Mouse (Mus musculus): Measurements from ENCODE around the gene Mkrn2os. TPM values are rescaled to one million over a fixed set of nuclear protein-coding genes. Genes with fewer than 3 reads are reported as not detected.

The Mkrn2os gene
- polyA plus RNA-seq (2017; shearing (Covaris generic)) = 0.50 TPM

DNA sequence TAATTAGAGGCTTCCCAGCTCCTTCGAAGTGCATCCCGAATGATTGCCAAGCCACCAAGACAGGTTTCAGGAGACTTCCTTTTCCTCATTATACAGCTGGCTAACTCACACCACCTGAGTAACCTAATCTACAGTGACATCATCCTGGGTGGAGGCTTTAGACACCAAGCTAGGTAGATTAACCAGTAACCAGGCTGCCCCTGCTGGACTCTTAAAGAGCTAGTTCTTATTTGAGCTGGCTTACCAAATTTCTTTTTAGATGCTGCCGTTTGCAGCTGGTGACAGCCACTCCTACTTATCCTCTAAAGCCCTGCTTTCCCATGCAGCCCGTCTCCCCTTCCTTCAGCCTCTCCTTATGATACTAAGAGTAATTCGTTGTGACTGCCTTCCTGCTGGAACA is at the start of gene Mkrn2os:
Gene Mkrn2os, minus strand, starts transcription at position 119 of the 400 bp plus-strand sequence.

DNA sequence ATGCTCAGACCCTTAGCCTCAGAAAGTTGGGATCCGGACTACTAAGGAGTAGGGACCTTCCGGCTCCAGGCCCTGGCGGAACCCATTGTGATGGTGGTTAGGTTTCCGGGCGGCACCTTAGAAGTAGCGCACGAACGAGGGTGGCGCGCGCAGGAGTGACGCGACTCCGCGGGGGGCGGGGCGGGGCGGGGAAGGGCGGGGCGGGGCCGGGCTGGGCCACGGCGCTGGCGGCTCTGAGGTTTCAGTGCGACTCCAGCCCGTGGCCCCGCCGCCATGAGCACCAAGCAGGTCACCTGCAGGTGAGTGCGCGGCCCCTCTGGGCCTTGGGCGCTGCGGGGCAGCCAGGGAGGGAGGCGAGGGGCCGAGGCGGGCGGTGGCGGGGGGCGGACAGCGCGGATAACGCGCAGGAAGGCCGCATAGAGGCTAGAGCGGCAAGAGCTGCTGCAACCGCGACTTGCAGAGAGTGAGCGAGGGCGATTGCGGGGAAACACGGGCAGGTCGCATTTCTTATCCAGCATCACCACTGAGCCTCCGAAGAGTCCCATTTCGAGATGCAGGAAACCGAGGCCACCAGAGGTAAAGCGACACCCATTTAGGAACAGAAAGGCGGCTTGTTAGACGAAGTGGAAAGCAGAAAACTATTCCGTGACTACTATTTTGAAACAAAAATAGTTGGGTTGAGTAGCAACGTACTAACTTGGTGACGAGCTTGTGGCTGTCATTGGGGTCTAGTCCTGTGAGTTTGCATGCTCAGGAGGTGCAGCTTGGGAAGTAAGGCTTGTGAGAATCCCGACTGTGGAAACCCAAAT is 9.5 kb upstream of the Mkrn2os start, which contains the start of gene Mkrn2:
Gene Mkrn2, plus strand, starts transcription at position 188 of the 809 bp plus-strand sequence.

DNA sequence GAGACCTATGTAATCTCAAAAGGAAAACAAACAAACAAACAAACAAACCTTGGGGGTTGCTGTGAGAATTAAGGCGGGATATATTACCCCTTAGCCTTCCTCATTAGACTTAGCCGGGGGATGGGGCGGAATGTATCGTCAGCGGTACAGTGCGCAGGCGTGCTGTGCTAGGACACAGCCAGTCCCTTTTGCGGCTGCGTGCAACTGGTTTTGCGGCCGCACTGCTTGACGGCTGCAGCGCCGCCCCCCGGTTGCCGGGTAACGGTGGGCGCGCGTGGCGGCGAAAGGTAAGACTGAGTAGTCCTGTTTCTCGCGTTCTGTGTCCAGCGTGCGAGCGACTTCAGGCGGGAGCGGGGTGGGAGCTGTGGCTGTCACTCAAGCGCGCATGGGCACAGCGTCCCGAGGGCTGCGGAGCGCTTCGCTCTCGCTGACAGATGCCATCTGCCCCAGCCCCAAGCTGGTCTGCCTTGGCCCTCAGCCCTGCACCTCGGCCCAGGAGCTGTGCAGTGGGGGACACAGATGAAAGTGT is 47.9 kb downstream of the Mkrn2os start, which contains the start of gene Tsen2:
Gene Tsen2, plus strand, starts transcription at position 223 of the 529 bp plus-strand sequence.

Other genes with a start within 250 kb of the Mkrn2os start
- gene Pparg, start 231.6 kb downstream of the Mkrn2os start, polyA plus RNA-seq (2017; shearing (Covaris generic)) = 1.5 TPM
- 15.3 TPM for gene Tsen2, start 47.9 kb downstream of the Mkrn2os start, polyA plus RNA-seq (2017; shearing (Covaris generic))
- 42.2 TPM for gene Mkrn2, start 9.3 kb upstream of the Mkrn2os start, polyA plus RNA-seq (2017; shearing (Covaris generic))
- gene Raf1, start 84.1 kb upstream of the Mkrn2os start, polyA plus RNA-seq (2017; shearing (Covaris generic)) = 151 TPM
- not detected for gene Tmem40, start 169.8 kb upstream of the Mkrn2os start, polyA plus RNA-seq (2017; shearing (Covaris generic))
- gene Cand2, start 182.0 kb upstream of the Mkrn2os start, polyA plus RNA-seq (2017; shearing (Covaris generic)) = 12.5 TPM
- 2,697 TPM for gene Rpl32, start 216.2 kb upstream of the Mkrn2os start, polyA plus RNA-seq (2017; shearing (Covaris generic))
- 0.24 TPM for gene Efcab12, start 245.8 kb upstream of the Mkrn2os start, polyA plus RNA-seq (2017; shearing (Covaris generic))